9 mouse cellular contexts compared by ENCODE assay signal in genomic region chr2:152427493-152427892, GRCm38 (mm10). TPM values are rescaled to one million over a fixed set of nuclear protein-coding genes. Genes with fewer than 3 reads are reported as not detected.
DNase-seq lines count a peak whose midpoint lies in the region; ATAC-seq and TF ChIP-seq lines count a peak whose summit lies in the region.
"Had no signal": no experiment of that assay in that cellular context is flagged by ENCODE, and none has a peak within 500 bp of the region (broad histone marks: within the 10 kb centered on the region; RNA-seq: fewer than 3 reads in every experiment).

No protein-coding gene starts in this region.

- DNase-seq in intestine, embryonic 14.5 days (ENCODE audit: low spot score), result no peak
- peak; percentile 82 for DNase-seq in brain, adult 2 months (ENCODE audit: low read depth, low spot score)
- peak; percentile 70 for DNase-seq in forebrain, embryonic 14.5 days (ENCODE audit: low spot score)
- no peak for DNase-seq in B cell, adult 2 months
- DNase-seq in layer of hippocampus, adult 9-10 months (ENCODE audit: low spot score), result no peak

- H3K27me3 ChIP-seq in intestine, embryonic 14.5 days (replicated peaks; ENCODE audit: control insufficient read depth, insufficient read depth, low read length), result no peaks in the 10 kb centered on the region
- H3K27me3 ChIP-seq in intestine, postnatal 0 days (replicated peaks; ENCODE audit: control insufficient read depth, insufficient read depth, low read length), result no peaks in the 10 kb centered on the region
- no peaks in the 10 kb centered on the region for H3K27me3 ChIP-seq in forebrain, embryonic 14.5 days (replicated peaks; ENCODE audit: control insufficient read depth, insufficient read depth, low read length)
- H3K27me3 ChIP-seq in midbrain, embryonic 13.5 days, result no peaks in the 10 kb centered on the region

- no peaks in the 10 kb centered on the region for H3K36me3 ChIP-seq in intestine, embryonic 14.5 days (ENCODE audit: control insufficient read depth, insufficient read depth, low read length)
- H3K36me3 ChIP-seq in intestine, postnatal 0 days (ENCODE audit: control insufficient read depth, insufficient read depth), result no peaks in the 10 kb centered on the region
- H3K36me3 ChIP-seq in forebrain, embryonic 14.5 days (ENCODE audit: control insufficient read depth, insufficient read depth, low read length), result no peaks in the 10 kb centered on the region
- no peaks in the 10 kb centered on the region for H3K36me3 ChIP-seq in midbrain, embryonic 13.5 days

- H3K4me2 ChIP-seq in intestine, embryonic 14.5 days (ENCODE audit: low read length), result peak overlapping the region; percentile 35
- H3K4me2 ChIP-seq in intestine, postnatal 0 days (replicated peaks; ENCODE audit: low read depth), result no peak overlapping the region
- H3K4me2 ChIP-seq in forebrain, embryonic 14.5 days (ENCODE audit: low read length), result peak overlapping the region; percentile 27; the same call in 1 of the 2 replicates
- H3K4me2 ChIP-seq in midbrain, embryonic 13.5 days (replicated peaks), result peak overlapping the region; percentile 42

- no peak for ATAC-seq in intestine, embryonic 14.5 days (replicated peaks; ENCODE audit: low FRiP score, low TSS enrichment, low read depth)
- ATAC-seq in intestine, postnatal 0 days, result no peak
- peak; percentile 32; the same call in 1 of the 2 replicates for ATAC-seq in forebrain, embryonic 14.5 days
- peak; percentile 34; the same call in 1 of the 2 replicates for ATAC-seq in midbrain, embryonic 13.5 days
- ATAC-seq in activated CD4-positive, CD25-positive, alpha-beta regulatory T cell, adult 4 months, result no peak

- H3K9ac ChIP-seq in intestine, embryonic 14.5 days (ENCODE audit: low read length), result no peak overlapping the region
- H3K9ac ChIP-seq in intestine, postnatal 0 days (ENCODE audit: low read depth, low read length), result no peak overlapping the region
- peak overlapping the region; percentile 22; the same call in 1 of the 2 replicates for H3K9ac ChIP-seq in forebrain, embryonic 14.5 days (ENCODE audit: low read length)
- peak overlapping the region; percentile 46; the same call in 1 of the 2 replicates for H3K9ac ChIP-seq in midbrain, embryonic 13.5 days (replicated peaks)

- H3K9me3 ChIP-seq in intestine, embryonic 14.5 days (ENCODE audit: control insufficient read depth, low read length), result no peaks in the 10 kb centered on the region
- no peaks in the 10 kb centered on the region for H3K9me3 ChIP-seq in intestine, postnatal 0 days (ENCODE audit: control insufficient read depth)
- H3K9me3 ChIP-seq in forebrain, embryonic 14.5 days (replicated peaks; ENCODE audit: control insufficient read depth, low read length), result no peaks in the 10 kb centered on the region
- no peaks in the 10 kb centered on the region for H3K9me3 ChIP-seq in midbrain, embryonic 13.5 days

- no peak for TF ChIP-seq CTCF in intestine, postnatal 0 days (IDR thresholded peaks at IDR 0.05; ENCODE audit: low read depth)

- 5% methylated on average over 12 of the region's 12 CpGs for WGBS in intestine, embryonic 14.5 days
- WGBS in intestine, postnatal 0 days, result 11% methylated on average over 12 of the region's 12 CpGs
- WGBS in forebrain, embryonic 14.5 days, result 3% methylated on average over 12 of the region's 12 CpGs
- 3% methylated on average over 12 of the region's 12 CpGs for WGBS in midbrain, embryonic 13.5 days

- H3K27ac ChIP-seq in intestine, embryonic 14.5 days (ENCODE audit: low read depth), result no peak overlapping the region
- no peak overlapping the region for H3K27ac ChIP-seq in intestine, postnatal 0 days (ENCODE audit: low read depth, low read length)
- no peak overlapping the region for H3K27ac ChIP-seq in forebrain, embryonic 14.5 days (ENCODE audit: low read depth, low read length)
- no peak overlapping the region for H3K27ac ChIP-seq in midbrain, embryonic 13.5 days

- no peak overlapping the region for H3K4me3 ChIP-seq in intestine, embryonic 14.5 days (ENCODE audit: low read depth, low read length)
- no peak overlapping the region for H3K4me3 ChIP-seq in intestine, postnatal 0 days (ENCODE audit: low read depth, low read length)
- H3K4me3 ChIP-seq in forebrain, embryonic 14.5 days (ENCODE audit: low read depth, low read length), result no peak overlapping the region
- H3K4me3 ChIP-seq in midbrain, embryonic 13.5 days (replicated peaks), result no peak overlapping the region; the same call in 1 of the 2 replicates

- H3K4me1 ChIP-seq in intestine, embryonic 14.5 days (replicated peaks; ENCODE audit: control insufficient read depth, insufficient read depth, low read length), result peaks cover 5% of the 10 kb centered on the region; the same call in 1 of the 2 replicates
- no peaks in the 10 kb centered on the region for H3K4me1 ChIP-seq in intestine, postnatal 0 days (replicated peaks; ENCODE audit: control insufficient read depth, insufficient read depth, low read length)
- H3K4me1 ChIP-seq in forebrain, embryonic 14.5 days (ENCODE audit: control insufficient read depth, insufficient read depth, low read length), result no peaks in the 10 kb centered on the region
- H3K4me1 ChIP-seq in midbrain, embryonic 13.5 days (replicated peaks), result peaks cover 11% of the 10 kb centered on the region

RNA-seq across cellular contexts. Expression of gene 6820408C15Rik, which starts 12.1 kb away (rescaled TPM):
- polyA plus RNA-seq in intestine, embryonic 14.5 days (2014; fragmentation: Nextera tagmentation; extraction: Ambion mirVana), result 0.51 and 0.86 TPM in 2 replicates
- 0.34 and 0.37 TPM in 2 replicates for polyA plus RNA-seq in intestine, postnatal 0 days (2015; fragmentation: Nextera tagmentation; extraction: Ambion mirVana)
- polyA plus RNA-seq in forebrain, embryonic 14.5 days (2014; fragmentation: Nextera tagmentation; extraction: Ambion mirVana), result 2.3 and 2.8 TPM in 2 replicates
- polyA plus RNA-seq in midbrain, embryonic 13.5 days (2015; fragmentation: Nextera tagmentation; extraction: Ambion mirVana), result 0.39 and 1.7 TPM in 2 replicates
- polyA plus RNA-seq in activated CD4-positive, CD25-positive, alpha-beta regulatory T cell, adult 4 months (2017; shearing (Covaris generic)), result not detected

RNA-seq across cellular contexts. Expression of gene Zcchc3, which starts 12.7 kb away (rescaled TPM):
- polyA plus RNA-seq in intestine, embryonic 14.5 days (2014; fragmentation: Nextera tagmentation; extraction: Ambion mirVana), result 38.2 and 39.1 TPM in 2 replicates
- polyA plus RNA-seq in intestine, postnatal 0 days (2015; fragmentation: Nextera tagmentation; extraction: Ambion mirVana), result 15.7 and 18.1 TPM in 2 replicates
- 17.3 and 18.2 TPM in 2 replicates for polyA plus RNA-seq in forebrain, embryonic 14.5 days (2014; fragmentation: Nextera tagmentation; extraction: Ambion mirVana)
- 21.4 and 26.4 TPM in 2 replicates for polyA plus RNA-seq in midbrain, embryonic 13.5 days (2015; fragmentation: Nextera tagmentation; extraction: Ambion mirVana)
- polyA plus RNA-seq in activated CD4-positive, CD25-positive, alpha-beta regulatory T cell, adult 4 months (2017; shearing (Covaris generic)), result under 1 TPM; 0.70 to 0.74 TPM

RNA-seq across cellular contexts. Expression of gene Sox12, which starts 29.6 kb away (rescaled TPM):
- polyA plus RNA-seq in intestine, embryonic 14.5 days (2014; fragmentation: Nextera tagmentation; extraction: Ambion mirVana), result 12.1 and 13.2 TPM in 2 replicates
- polyA plus RNA-seq in intestine, postnatal 0 days (2015; fragmentation: Nextera tagmentation; extraction: Ambion mirVana), result 2.8 and 3.1 TPM in 2 replicates
- 18.2 and 21.8 TPM in 2 replicates for polyA plus RNA-seq in forebrain, embryonic 14.5 days (2014; fragmentation: Nextera tagmentation; extraction: Ambion mirVana)
- 18.2 and 18.5 TPM in 2 replicates for polyA plus RNA-seq in midbrain, embryonic 13.5 days (2015; fragmentation: Nextera tagmentation; extraction: Ambion mirVana)
- polyA plus RNA-seq in activated CD4-positive, CD25-positive, alpha-beta regulatory T cell, adult 4 months (2017; shearing (Covaris generic)), result under 1 TPM; 0.30 to 0.33 TPM

RNA-seq across cellular contexts. Expression of gene Defb23, which starts 36.9 kb away (rescaled TPM):
- not detected in 2 replicates for polyA plus RNA-seq in intestine, embryonic 14.5 days (2014; fragmentation: Nextera tagmentation; extraction: Ambion mirVana)
- polyA plus RNA-seq in intestine, postnatal 0 days (2015; fragmentation: Nextera tagmentation; extraction: Ambion mirVana), result not detected in 2 replicates
- not detected in 2 replicates for polyA plus RNA-seq in forebrain, embryonic 14.5 days (2014; fragmentation: Nextera tagmentation; extraction: Ambion mirVana)
- polyA plus RNA-seq in midbrain, embryonic 13.5 days (2015; fragmentation: Nextera tagmentation; extraction: Ambion mirVana), result not detected in 2 replicates
- polyA plus RNA-seq in activated CD4-positive, CD25-positive, alpha-beta regulatory T cell, adult 4 months (2017; shearing (Covaris generic)), result not detected
- polyA plus RNA-seq: frontal cortex, adult 2 months had no signal

RNA-seq across cellular contexts. Expression of gene Defb20, which starts 49.4 kb away (rescaled TPM):
- polyA plus RNA-seq in intestine, embryonic 14.5 days (2014; fragmentation: Nextera tagmentation; extraction: Ambion mirVana), result not detected in 2 replicates
- polyA plus RNA-seq in intestine, postnatal 0 days (2015; fragmentation: Nextera tagmentation; extraction: Ambion mirVana), result not detected in 2 replicates
- polyA plus RNA-seq in forebrain, embryonic 14.5 days (2014; fragmentation: Nextera tagmentation; extraction: Ambion mirVana), result not detected in 2 replicates
- not detected in 2 replicates for polyA plus RNA-seq in midbrain, embryonic 13.5 days (2015; fragmentation: Nextera tagmentation; extraction: Ambion mirVana)
- polyA plus RNA-seq in activated CD4-positive, CD25-positive, alpha-beta regulatory T cell, adult 4 months (2017; shearing (Covaris generic)), result not detected

Comparison
In these comparisons a context has a peak if more than half of its experiments do, and no peak if none do; other contexts are left out.
1. ATAC-seq: peak in forebrain, embryonic 14.5 days (single experiment) and midbrain, embryonic 13.5 days (single experiment); none in intestine, embryonic 14.5 days (single experiment), intestine, postnatal 0 days (single experiment) and activated CD4-positive, CD25-positive, alpha-beta regulatory T cell, adult 4 months (single experiment).
2. DNase-seq: peak in brain, adult 2 months (single experiment) and forebrain, embryonic 14.5 days (single experiment); none in intestine, embryonic 14.5 days (single experiment), B cell, adult 2 months (0 of 2) and layer of hippocampus, adult 9-10 months (single experiment).
3. H3K9ac ChIP-seq: peak in forebrain, embryonic 14.5 days (single experiment) and midbrain, embryonic 13.5 days (single experiment); none in intestine, embryonic 14.5 days (single experiment) and intestine, postnatal 0 days (single experiment).